Mouse (Mus musculus) intestine, embryonic 15.5 days (tissue): Measurements from ENCODE around the gene Gm26992. TPM values are rescaled to one million over a fixed set of nuclear protein-coding genes. Genes with fewer than 3 reads are reported as not detected.
A peak's percentile ranks its signal among the peaks of the same experiment; 100 is the strongest.
"Not testable (repeated sequence)": the region's sequence is repeated elsewhere in the genome, so short reads cannot be mapped to it uniquely, and the experiment has no call there.

ENCODE experiments used
- ATAC-seq: fragments of 200-750 bp; cut with Nextera tagmentation; 2 replicates; pipeline ENCODE4 v1.8.0; 2017; ENCODE audit warnings: moderate TSS enrichment, moderate library complexity
- H3K27ac ChIP-seq: fragments of 300-500 bp; sonication (generic); 2 replicates; pipeline ENCODE4 v1.5.1; 2015; ENCODE audit warnings: mild to moderate bottlenecking, inconsistent platforms
- H3K27me3 ChIP-seq: fragments of 300-500 bp; sonication (generic); replicated peaks from 2 replicates; pipeline ENCODE4 v1.6.1; 2015; ENCODE audit warnings: inconsistent platforms
- H3K36me3 ChIP-seq: fragments of 300-500 bp; sonication (generic); 2 replicates; pipeline ENCODE4 v1.6.1; 2015; ENCODE audit warnings: inconsistent platforms
- H3K4me1 ChIP-seq: fragments of 300-500 bp; sonication (generic); replicated peaks from 2 replicates; pipeline ENCODE4 v1.6.1; 2015; ENCODE audit warnings: inconsistent platforms
- H3K4me2 ChIP-seq: fragments of 300-500 bp; sonication (generic); replicated peaks from 2 replicates; pipeline ENCODE4 v1.6.1; 2015; ENCODE audit warnings: mild to moderate bottlenecking, inconsistent platforms
- H3K4me3 ChIP-seq: fragments of 300-500 bp; sonication (generic); replicated peaks from 2 replicates; pipeline ENCODE4 v1.5.1; 2015; ENCODE audit warnings: inconsistent platforms
- H3K9ac ChIP-seq: fragments of 300-500 bp; sonication (generic); 2 replicates; pipeline ENCODE4 v1.6.1; 2015; ENCODE audit warnings: inconsistent platforms
- H3K9me3 ChIP-seq: fragments of 300-500 bp; sonication (generic); 2 replicates; pipeline ENCODE4 v1.6.1; 2016; ENCODE audit warnings: inconsistent platforms
- WGBS: fragments of 180-500 bp; shearing (Covaris S2); methylation state at CpG from one replicate; pipeline ENCODE4 v1.1.7; 2015; 5-methylcytosine and 5-hydroxymethylcytosine counted together
- polyA plus RNA-seq: library from polyadenylated mRNA; unstranded; fragments of >200 nt; fragmentation: Nextera tagmentation; extraction: Ambion mirVana; gene quantifications from 2 replicates; pipeline ENCODE4 v1.2.1, GENCODE M21; 2015

Gm26992 gene
- polyA plus RNA-seq, 1 experiment from 2014 or later, result not detected

GRCm38 (mm10) chrX:103448429-103448828 lies 26.6 kb downstream of the Gm26992 start:
- H3K4me2 ChIP-seq, result peak overlapping the region; percentile 75
- ATAC-seq, H3K4me3 ChIP-seq, H3K27ac ChIP-seq, H3K9me3 ChIP-seq, H3K4me1 ChIP-seq, H3K36me3 ChIP-seq, H3K9ac ChIP-seq: not testable (repeated sequence)
- peaks cover 16% of the 10 kb centered on the region for H3K27me3 ChIP-seq
- WGBS, result 44% methylated on average over 10 of the region's 13 CpGs

GRCm38 (mm10) chrX:103448943-103449722 lies 27.3 kb downstream of the Gm26992 start:
- H3K4me1 ChIP-seq, H3K4me3 ChIP-seq, H3K36me3 ChIP-seq, ATAC-seq, H3K4me2 ChIP-seq, H3K27ac ChIP-seq, H3K9ac ChIP-seq, H3K9me3 ChIP-seq: not testable (repeated sequence)
- 64% methylated on average over 21 of the region's 27 CpGs for WGBS
- H3K27me3 ChIP-seq, result peaks cover 16% of the 10 kb centered on the region

GRCm38 (mm10) chrX:103452815-103453214 lies 31.0 kb downstream of the Gm26992 start:
- no peak for ATAC-seq
- Histone ChIP-seq H3K4me1 (no peaks in the 10 kb centered on the region), H3K9ac (no peak overlapping the region), H3K4me3 (no peak overlapping the region), H3K27ac (no peak overlapping the region), H3K4me2 (no peak overlapping the region), H3K9me3 (no peaks in the 10 kb centered on the region), H3K27me3 (peaks cover 7% of the 10 kb centered on the region), H3K36me3 (no peaks in the 10 kb centered on the region)
- WGBS, result 79% methylated on average over 6 of the region's 6 CpGs

GRCm38 (mm10) chrX:103460056-103460455 lies 38.2 kb downstream of the Gm26992 start:
- ATAC-seq, result no peak
- H3K27ac ChIP-seq, result no peak overlapping the region
- H3K4me1 ChIP-seq, result no peaks in the 10 kb centered on the region
- WGBS, result 72% methylated on average over 5 of the region's 5 CpGs
- no peaks in the 10 kb centered on the region for H3K9me3 ChIP-seq
- no peak overlapping the region for H3K4me2 ChIP-seq
- no peak overlapping the region for H3K9ac ChIP-seq
- H3K27me3 ChIP-seq, result no peaks in the 10 kb centered on the region
- no peak overlapping the region for H3K4me3 ChIP-seq
- no peaks in the 10 kb centered on the region for H3K36me3 ChIP-seq

- H3K9ac ChIP-seq, result no peak overlapping the region
- H3K4me3 ChIP-seq, result no peak overlapping the region
- H3K27ac ChIP-seq, result no peak overlapping the region
- H3K4me1 ChIP-seq, result no peaks in the 10 kb centered on the region
- H3K9me3 ChIP-seq, result no peaks in the 10 kb centered on the region
- H3K4me2 ChIP-seq, result no peak overlapping the region
- ATAC-seq, result no peak
- no peaks in the 10 kb centered on the region for H3K36me3 ChIP-seq
- 66% methylated on average over 2 of the region's 2 CpGs for WGBS
- no peaks in the 10 kb centered on the region for H3K27me3 ChIP-seq
These were observed 47.2 kb downstream of the Gm26992 start for GRCm38 (mm10) chrX:103468998-103469397.

GRCm38 (mm10) chrX:103472346-103472745 lies 50.5 kb downstream of the Gm26992 start:
- ATAC-seq, result no peak
- H3K27ac ChIP-seq, result no peak overlapping the region
- H3K36me3 ChIP-seq, result no peaks in the 10 kb centered on the region
- 76% methylated on average over 3 of the region's 3 CpGs for WGBS
- H3K9ac ChIP-seq, result no peak overlapping the region
- no peaks in the 10 kb centered on the region for H3K9me3 ChIP-seq
- H3K4me1 ChIP-seq, result no peaks in the 10 kb centered on the region
- H3K4me2 ChIP-seq, result no peak overlapping the region
- no peak overlapping the region for H3K4me3 ChIP-seq
- no peaks in the 10 kb centered on the region for H3K27me3 ChIP-seq

- ATAC-seq, result peak; percentile 56
These were observed 55.7 kb downstream of the Gm26992 start for GRCm38 (mm10) chrX:103477507-103477906.

GRCm38 (mm10) chrX:103481243-103482096 lies 59.7 kb downstream of the Gm26992 start:
- Histone ChIP-seq H3K9me3 (no peaks in the 10 kb centered on the region), H3K27me3 (no peaks in the 10 kb centered on the region), H3K27ac (peak overlapping the region; percentile 79), H3K4me3 (peak overlapping the region; percentile 41), H3K4me2 (peak overlapping the region; percentile 26; the same call in 1 of the 2 replicates), H3K9ac (peak overlapping the region; percentile 45), H3K36me3 (no peaks in the 10 kb centered on the region), H3K4me1 (no peaks in the 10 kb centered on the region)
- 55% methylated on average over 32 of the region's 32 CpGs for WGBS
- peak; percentile 61 for ATAC-seq

More at GRCm38 (mm10) chrX:103477507-103477906, 55.7 kb downstream of the Gm26992 start:
- Histone ChIP-seq H3K9ac (no peak overlapping the region), H3K4me2 (no peak overlapping the region), H3K27ac (no peak overlapping the region), H3K4me3 (no peak overlapping the region), H3K9me3 (no peaks in the 10 kb centered on the region), H3K27me3 (no peaks in the 10 kb centered on the region), H3K4me1 (no peaks in the 10 kb centered on the region), H3K36me3 (no peaks in the 10 kb centered on the region)
- 13% methylated on average over 3 of the region's 3 CpGs for WGBS

- H3K4me2 ChIP-seq, result no peak overlapping the region
- no peaks in the 10 kb centered on the region for H3K4me1 ChIP-seq
- peak overlapping the region; percentile 79 for H3K27ac ChIP-seq
- H3K4me3 ChIP-seq, result peak overlapping the region; percentile 41
- no peaks in the 10 kb centered on the region for H3K36me3 ChIP-seq
- H3K9ac ChIP-seq, result peak overlapping the region; percentile 45
- 60% methylated on average over 24 of the region's 24 CpGs for WGBS
- H3K27me3 ChIP-seq, result no peaks in the 10 kb centered on the region
- no peak for ATAC-seq
- H3K9me3 ChIP-seq, result no peaks in the 10 kb centered on the region
These were observed 60.3 kb downstream of the Gm26992 start for GRCm38 (mm10) chrX:103482097-103482451.

- H3K9ac ChIP-seq, result no peak overlapping the region
These were observed 61.2 kb downstream of the Gm26992 start for GRCm38 (mm10) chrX:103483047-103483446.

GRCm38 (mm10) chrX:103484050-103484449 lies 62.2 kb downstream of the Gm26992 start:
- no peak for ATAC-seq
- Histone ChIP-seq H3K36me3 (no peaks in the 10 kb centered on the region), H3K4me3 (no peak overlapping the region), H3K9me3 (no peaks in the 10 kb centered on the region), H3K4me1 (no peaks in the 10 kb centered on the region), H3K27ac (no peak overlapping the region), H3K9ac (no peak overlapping the region), H3K4me2 (peak overlapping the region; percentile 41), H3K27me3 (no peaks in the 10 kb centered on the region)
- WGBS, result 33% methylated on average over 2 of the region's 2 CpGs

More at GRCm38 (mm10) chrX:103483047-103483446, 61.2 kb downstream of the Gm26992 start:
- Histone ChIP-seq H3K36me3 (no peaks in the 10 kb centered on the region), H3K27ac (no peak overlapping the region), H3K9me3 (no peaks in the 10 kb centered on the region), H3K4me2 (peak overlapping the region; percentile 41), H3K4me3 (peak overlapping the region; percentile 41), H3K4me1 (no peaks in the 10 kb centered on the region), H3K27me3 (no peaks in the 10 kb centered on the region)
- peak; percentile 65; the same call in 1 of the 2 replicates for ATAC-seq
- WGBS, result 63% methylated on average over 17 of the region's 17 CpGs

GRCm38 (mm10) chrX:103490853-103491252 lies 69.0 kb downstream of the Gm26992 start:
- Histone ChIP-seq H3K9ac (no peak overlapping the region), H3K9me3 (no peaks in the 10 kb centered on the region), H3K4me1 (no peaks in the 10 kb centered on the region), H3K27ac (no peak overlapping the region), H3K27me3 (no peaks in the 10 kb centered on the region), H3K4me2 (no peak overlapping the region), H3K36me3 (no peaks in the 10 kb centered on the region), H3K4me3 (no peak overlapping the region)
- 63% methylated on average over 2 of the region's 2 CpGs for WGBS
- ATAC-seq, result no peak
